Mouse (Mus musculus): Measurements from ENCODE around the gene Purb. TPM values are rescaled to one million over a fixed set of nuclear protein-coding genes. Genes with fewer than 3 reads are reported as not detected.

Purb gene
- 12.5 and 12.7 TPM in 2 replicates for polyA plus RNA-seq (2014; fragmentation: Nextera tagmentation; extraction: Ambion mirVana)

GRCm38 (mm10) chr11:6475867-6476484 is at the start of gene Purb:
Gene Purb (minus strand): TSS chr11:6475917.
- no peaks in the 10 kb centered on the region for H3K27me3 ChIP-seq (ENCODE audit: control insufficient read depth, insufficient read depth, low read length)
- ATAC-seq (ENCODE audit: low FRiP score, low TSS enrichment) (peak; percentile 97), DNase-seq (peak; percentile 96)
- WGBS, result under 1% methylated on average over 69 of the region's 76 CpGs
- H3K4me3 ChIP-seq (replicated peaks; ENCODE audit: low read depth, low read length), result peak within 1 kb of the TSS; percentile 98
- no peaks in the 10 kb centered on the region for H3K9me3 ChIP-seq (ENCODE audit: control insufficient read depth, low read length)
- H3K4me1 ChIP-seq (ENCODE audit: control insufficient read depth, insufficient read depth, low read length), result peaks cover 31% of the 10 kb centered on the region
- peak within 1 kb of the TSS; percentile 90 for H3K9ac ChIP-seq (replicated peaks; ENCODE audit: low read length)
- H3K27ac ChIP-seq (replicated peaks; ENCODE audit: low read depth, low read length), result peak within 1 kb of the TSS; percentile 97
- peak within 1 kb of the TSS; percentile 99 for H3K4me2 ChIP-seq (ENCODE audit: low read length)
- H3K36me3 ChIP-seq (ENCODE audit: control insufficient read depth, insufficient read depth, low read length), result 0 out of 2 replicates have a peak, but pooled peaks cover 4% of the 10 kb centered on the region

DNA sequence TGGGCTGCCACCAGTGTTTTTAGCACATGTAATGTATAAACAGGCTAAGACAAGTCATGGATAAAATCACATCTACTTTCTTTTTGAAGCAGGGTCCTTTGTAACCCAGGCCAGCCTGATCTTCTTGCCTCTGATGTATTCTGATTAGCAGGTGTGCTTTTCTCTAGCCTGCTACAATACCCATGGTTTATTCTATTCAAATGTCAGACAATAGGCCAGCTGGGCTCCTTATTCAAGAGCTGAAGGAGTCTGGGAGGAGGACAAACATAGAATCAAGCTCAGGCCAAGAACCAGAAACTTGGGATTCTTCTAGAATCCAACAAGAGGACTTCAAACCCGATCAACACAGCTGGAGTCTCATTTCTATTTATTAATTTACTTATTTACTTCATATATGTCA is 49.5 kb upstream of the Purb start:
- ATAC-seq (ENCODE audit: low FRiP score, low TSS enrichment) (no peak), DNase-seq (no peak)
- Histone ChIP-seq H3K4me3 (replicated peaks; ENCODE audit: low read depth, low read length) (no peak overlapping the region), H3K4me2 (ENCODE audit: low read length) (no peak overlapping the region), H3K4me1 (ENCODE audit: control insufficient read depth, insufficient read depth, low read length) (peaks cover 16% of the 10 kb centered on the region; the same call in 1 of the 2 replicates), H3K27me3 (ENCODE audit: control insufficient read depth, insufficient read depth, low read length) (no peaks in the 10 kb centered on the region), H3K27ac (replicated peaks; ENCODE audit: low read depth, low read length) (no peak overlapping the region), H3K36me3 (ENCODE audit: control insufficient read depth, insufficient read depth, low read length) (peaks cover 24% of the 10 kb centered on the region), H3K9ac (replicated peaks; ENCODE audit: low read length) (no peak overlapping the region), H3K9me3 (ENCODE audit: control insufficient read depth, low read length) (no peaks in the 10 kb centered on the region)
- WGBS, result 63% methylated on average over 1 of the region's 1 CpGs

DNA sequence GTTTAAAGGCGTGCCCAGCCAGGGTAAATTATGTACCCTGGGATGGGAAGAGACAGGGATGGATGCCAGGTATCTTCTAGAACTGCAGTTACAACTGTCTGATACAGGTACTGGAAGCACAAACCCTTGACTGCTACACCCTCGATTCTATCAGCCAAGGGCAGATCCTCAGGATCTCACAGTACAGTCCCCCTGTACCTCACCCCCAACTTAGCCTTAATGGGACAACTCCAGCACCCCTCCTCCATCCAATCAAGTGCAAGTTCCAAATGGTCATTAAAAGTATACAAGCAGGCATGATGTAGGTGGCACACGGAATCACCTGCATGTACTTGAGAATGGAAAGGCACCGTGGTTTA is 49.1 kb upstream of the Purb start:
- no peak overlapping the region for H3K27ac ChIP-seq (replicated peaks; ENCODE audit: low read depth, low read length)
- H3K4me2 ChIP-seq (ENCODE audit: low read length), result no peak overlapping the region
- peaks cover 16% of the 10 kb centered on the region; the same call in 1 of the 2 replicates for H3K4me1 ChIP-seq (ENCODE audit: control insufficient read depth, insufficient read depth, low read length)
- no peak overlapping the region for H3K4me3 ChIP-seq (replicated peaks; ENCODE audit: low read depth, low read length)
- ATAC-seq (ENCODE audit: low FRiP score, low TSS enrichment) (no peak), DNase-seq (no peak)
- H3K9me3 ChIP-seq (ENCODE audit: control insufficient read depth, low read length), result no peaks in the 10 kb centered on the region
- no peaks in the 10 kb centered on the region for H3K27me3 ChIP-seq (ENCODE audit: control insufficient read depth, insufficient read depth, low read length)
- 93% methylated on average over 4 of the region's 4 CpGs for WGBS
- no peak overlapping the region for H3K9ac ChIP-seq (replicated peaks; ENCODE audit: low read length)
- H3K36me3 ChIP-seq (ENCODE audit: control insufficient read depth, insufficient read depth, low read length), result peaks cover 24% of the 10 kb centered on the region

GRCm38 (mm10) chr11:6524165-6524879 is 48.6 kb upstream of the Purb start:
- ATAC-seq (ENCODE audit: low FRiP score, low TSS enrichment) (no peak), DNase-seq (no peak)
- no peaks in the 10 kb centered on the region for H3K9me3 ChIP-seq (ENCODE audit: control insufficient read depth, low read length)
- H3K27me3 ChIP-seq (ENCODE audit: control insufficient read depth, insufficient read depth, low read length), result no peaks in the 10 kb centered on the region
- no peak overlapping the region for H3K4me2 ChIP-seq (ENCODE audit: low read length)
- H3K27ac ChIP-seq (replicated peaks; ENCODE audit: low read depth, low read length), result no peak overlapping the region
- no peak overlapping the region for H3K4me3 ChIP-seq (replicated peaks; ENCODE audit: low read depth, low read length)
- H3K36me3 ChIP-seq (ENCODE audit: control insufficient read depth, insufficient read depth, low read length), result peaks cover 24% of the 10 kb centered on the region
- peaks cover 16% of the 10 kb centered on the region; the same call in 1 of the 2 replicates for H3K4me1 ChIP-seq (ENCODE audit: control insufficient read depth, insufficient read depth, low read length)
- WGBS, result 92% methylated on average over 8 of the region's 8 CpGs
- no peak overlapping the region for H3K9ac ChIP-seq (replicated peaks; ENCODE audit: low read length)

- DNase-seq (no peak), ATAC-seq (ENCODE audit: low FRiP score, low TSS enrichment) (no peak)
- peaks cover 11% of the 10 kb centered on the region; the same call in 1 of the 2 replicates for H3K4me1 ChIP-seq (ENCODE audit: control insufficient read depth, insufficient read depth, low read length)
- no peak overlapping the region for H3K4me3 ChIP-seq (replicated peaks; ENCODE audit: low read depth, low read length)
- H3K27me3 ChIP-seq (ENCODE audit: control insufficient read depth, insufficient read depth, low read length), result no peaks in the 10 kb centered on the region
- no peak overlapping the region for H3K4me2 ChIP-seq (ENCODE audit: low read length)
- 70% methylated on average over 1 of the region's 1 CpGs for WGBS
- H3K9me3 ChIP-seq (ENCODE audit: control insufficient read depth, low read length), result no peaks in the 10 kb centered on the region
- H3K9ac ChIP-seq (replicated peaks; ENCODE audit: low read length), result no peak overlapping the region
- H3K36me3 ChIP-seq (ENCODE audit: control insufficient read depth, insufficient read depth, low read length), result peaks cover 24% of the 10 kb centered on the region
- H3K27ac ChIP-seq (replicated peaks; ENCODE audit: low read depth, low read length), result no peak overlapping the region
Observed at GRCm38 (mm10) chr11:6523662-6524088, 48.0 kb upstream of the Purb start.

DNA sequence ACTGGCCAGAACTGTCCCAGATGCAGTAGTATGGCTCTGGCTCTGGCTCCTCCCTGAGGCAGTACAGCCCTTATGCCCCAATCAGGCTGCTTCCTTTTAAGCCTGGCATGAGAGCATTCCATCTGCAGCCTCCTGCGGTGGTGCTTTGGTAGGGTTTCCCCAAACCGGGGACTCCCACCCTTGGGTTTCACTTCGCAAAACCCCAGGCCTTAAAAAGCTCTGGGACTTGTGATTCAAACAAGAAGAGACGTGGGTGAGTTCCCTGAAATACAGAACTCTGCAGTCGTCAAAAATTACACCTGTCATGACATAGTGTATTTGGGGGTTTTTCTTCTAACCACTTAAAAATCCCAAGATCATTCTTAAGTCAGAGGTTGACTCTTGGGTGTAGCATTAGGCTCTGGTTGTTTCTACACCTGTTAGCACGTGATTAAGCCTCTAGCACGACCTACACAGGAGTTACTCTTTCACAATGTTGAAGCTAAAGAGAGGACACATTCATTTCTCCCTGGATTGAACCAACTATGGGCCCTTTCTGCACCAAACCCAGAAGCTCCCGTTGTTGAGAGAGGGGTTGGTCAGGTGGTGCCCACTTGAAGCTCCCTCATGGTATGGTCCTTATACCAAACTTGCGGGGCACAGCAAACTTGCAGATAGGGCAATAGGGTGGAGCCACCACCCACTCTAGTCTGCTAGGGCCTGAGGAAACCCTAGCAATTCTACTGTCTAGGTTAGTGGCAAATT is 47.2 kb upstream of the Purb start:
- no peak overlapping the region for H3K27ac ChIP-seq (replicated peaks; ENCODE audit: low read depth, low read length)
- no peaks in the 10 kb centered on the region for H3K27me3 ChIP-seq (ENCODE audit: control insufficient read depth, insufficient read depth, low read length)
- no peak overlapping the region for H3K9ac ChIP-seq (replicated peaks; ENCODE audit: low read length)
- peaks cover 9% of the 10 kb centered on the region; the same call in 1 of the 2 replicates for H3K4me1 ChIP-seq (ENCODE audit: control insufficient read depth, insufficient read depth, low read length)
- 73% methylated on average over 9 of the region's 9 CpGs for WGBS
- H3K9me3 ChIP-seq (ENCODE audit: control insufficient read depth, low read length), result no peaks in the 10 kb centered on the region
- H3K4me3 ChIP-seq (replicated peaks; ENCODE audit: low read depth, low read length), result no peak overlapping the region
- peaks cover 24% of the 10 kb centered on the region for H3K36me3 ChIP-seq (ENCODE audit: control insufficient read depth, insufficient read depth, low read length)
- DNase-seq, result no peak
- ATAC-seq (ENCODE audit: low FRiP score, low TSS enrichment), result no peak
- no peak overlapping the region for H3K4me2 ChIP-seq (ENCODE audit: low read length)

DNA sequence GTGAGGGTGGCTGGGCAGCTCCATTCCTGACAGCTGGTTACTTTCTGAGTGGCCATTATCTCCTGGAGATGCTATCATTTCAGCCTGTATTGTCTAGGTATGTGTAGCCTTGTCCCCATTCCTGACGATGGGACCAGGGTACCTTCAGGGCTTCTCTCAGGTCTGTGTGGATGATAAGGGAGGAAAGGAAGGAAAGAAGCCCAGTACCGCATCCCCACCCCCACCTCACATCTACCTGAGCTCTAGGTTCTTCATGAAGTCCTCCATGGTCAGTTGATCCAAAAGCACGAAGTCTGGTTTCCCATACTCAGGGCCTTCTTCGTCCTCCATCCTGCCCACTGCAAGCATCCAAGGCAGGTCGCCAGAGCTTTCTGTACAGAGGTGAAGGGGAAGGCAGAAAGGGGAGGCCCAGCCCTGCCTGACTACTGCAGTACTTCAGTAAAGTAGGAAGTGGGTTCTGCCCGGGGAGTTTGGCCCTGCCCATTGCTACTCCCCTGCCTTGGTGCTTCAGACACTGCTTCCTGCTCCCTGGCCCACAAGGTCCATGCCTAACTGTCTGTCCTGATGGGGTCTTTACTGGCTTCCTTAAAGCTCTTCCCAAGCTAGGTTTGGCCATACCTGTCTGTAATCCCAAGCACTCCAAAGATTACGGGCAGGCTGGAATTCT is 44.9 kb upstream of the Purb start, which contains the start of gene Myo1g:
Gene Myo1g, minus strand, starts transcription at position 459 of the 667 bp plus-strand sequence.
- ATAC-seq (ENCODE audit: low FRiP score, low TSS enrichment) (no peak), DNase-seq (no peak)
- no peaks in the 10 kb centered on the region for H3K4me1 ChIP-seq (ENCODE audit: control insufficient read depth, insufficient read depth, low read length)
- no peak within 1 kb of the TSS for H3K9ac ChIP-seq (replicated peaks; ENCODE audit: low read length)
- no peaks in the 10 kb centered on the region for H3K9me3 ChIP-seq (ENCODE audit: control insufficient read depth, low read length)
- 82% methylated on average over 7 of the region's 7 CpGs for WGBS
- H3K36me3 ChIP-seq (ENCODE audit: control insufficient read depth, insufficient read depth, low read length), result peaks cover 14% of the 10 kb centered on the region
- no peaks in the 10 kb centered on the region for H3K27me3 ChIP-seq (ENCODE audit: control insufficient read depth, insufficient read depth, low read length)
- no peak within 1 kb of the TSS for H3K4me2 ChIP-seq (ENCODE audit: low read length)
- no peak within 1 kb of the TSS for H3K27ac ChIP-seq (replicated peaks; ENCODE audit: low read depth, low read length)
- no peak within 1 kb of the TSS for H3K4me3 ChIP-seq (replicated peaks; ENCODE audit: low read depth, low read length)

GRCm38 (mm10) chr11:6519491-6520033 is 43.8 kb upstream of the Purb start:
- Histone ChIP-seq H3K4me1 (ENCODE audit: control insufficient read depth, insufficient read depth, low read length) (no peaks in the 10 kb centered on the region), H3K36me3 (ENCODE audit: control insufficient read depth, insufficient read depth, low read length) (peaks cover 3% of the 10 kb centered on the region), H3K9me3 (ENCODE audit: control insufficient read depth, low read length) (no peaks in the 10 kb centered on the region), H3K27ac (replicated peaks; ENCODE audit: low read depth, low read length) (no peak overlapping the region), H3K9ac (replicated peaks; ENCODE audit: low read length) (no peak overlapping the region), H3K4me2 (ENCODE audit: low read length) (no peak overlapping the region), H3K27me3 (ENCODE audit: control insufficient read depth, insufficient read depth, low read length) (no peaks in the 10 kb centered on the region), H3K4me3 (replicated peaks; ENCODE audit: low read depth, low read length) (no peak overlapping the region)
- DNase-seq (no peak), ATAC-seq (ENCODE audit: low FRiP score, low TSS enrichment) (no peak)
- WGBS, result 76% methylated on average over 11 of the region's 11 CpGs
